Mouse (Mus musculus) heart, postnatal 14 days (tissue): ENCODE results near the gene Ktn1. TPM values are rescaled to one million over a fixed set of nuclear protein-coding genes. Genes with fewer than 3 reads are reported as not detected.

Experiments
- DNase-seq, 2 experiments: peaks; one replicate each; pipeline ENCODE4 v3.0.0; 2021 to 2022
- intact Hi-C: fragments of 180-260 bp; cut with DNase I; formaldehyde crosslinking; loops from one replicate; pipeline ENCODE4 v1.15.1; 2025
- total RNA-seq, 2 experiments: library from RNA; stranded (reverse); gene quantifications; 2 replicates each; pipeline ENCODE4 v1.2.3; 2021

The Ktn1 gene
- total RNA-seq, 2 experiments from 2014 or later = 152 to 172 TPM

DNA sequence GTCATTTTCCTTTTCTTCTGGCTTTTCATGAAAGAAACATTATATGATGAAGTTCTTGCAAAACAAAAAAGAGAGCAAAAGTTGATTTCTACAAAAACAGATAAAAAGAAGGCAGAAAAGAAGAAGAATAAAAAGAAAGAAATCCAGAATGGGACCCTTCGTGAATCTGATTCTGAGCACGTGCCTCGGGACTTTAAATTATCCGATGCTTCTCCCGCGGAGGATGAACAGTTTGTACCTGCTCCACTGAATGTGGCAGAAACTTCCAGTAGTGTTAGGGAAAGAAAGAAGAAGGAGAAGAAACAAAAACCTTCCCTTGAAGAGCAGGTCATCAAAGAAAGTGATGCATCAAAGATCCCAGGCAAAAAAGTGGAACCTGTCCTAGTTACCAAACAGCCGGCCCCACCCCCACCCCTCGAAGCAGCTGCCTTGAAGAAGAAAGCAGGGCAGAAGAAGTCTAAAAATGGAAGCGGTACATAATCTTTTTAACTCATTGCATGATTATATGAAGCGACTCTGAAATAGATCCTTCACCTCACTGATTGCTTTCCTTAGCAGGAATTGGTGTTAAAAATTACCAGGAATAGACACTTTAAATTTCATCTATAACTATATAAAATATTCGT, 15.7 kb downstream of the Ktn1 start:
- intact Hi-C loops = loop anchor here (5.0 kb wide), 1 partner anchor 67 kb away; no protein-coding TSS in a partner anchor
- DNase-seq = no peak

DNA sequence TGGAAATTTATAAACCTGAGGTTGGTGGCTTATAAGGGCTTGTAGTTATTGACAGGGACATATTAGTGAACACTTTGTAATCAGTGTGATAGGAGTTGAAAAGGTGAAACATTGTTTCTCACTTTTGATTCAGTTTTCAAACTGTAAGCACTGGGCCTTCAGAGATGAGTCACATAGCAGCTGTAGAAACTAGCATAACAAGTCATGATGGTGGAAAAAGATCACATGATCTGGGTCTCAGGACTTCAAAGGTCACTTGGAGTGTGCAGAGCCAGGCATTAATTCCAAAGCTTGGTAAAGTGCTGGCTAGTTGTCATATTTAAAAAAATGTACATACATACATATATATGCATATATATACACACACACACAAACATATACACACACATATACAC, 16.2 kb downstream of the Ktn1 start:
- intact Hi-C loops = loop anchor here (5.0 kb wide), 1 partner anchor 67 kb away; no protein-coding TSS in a partner anchor
- DNase-seq = no peak

DNA sequence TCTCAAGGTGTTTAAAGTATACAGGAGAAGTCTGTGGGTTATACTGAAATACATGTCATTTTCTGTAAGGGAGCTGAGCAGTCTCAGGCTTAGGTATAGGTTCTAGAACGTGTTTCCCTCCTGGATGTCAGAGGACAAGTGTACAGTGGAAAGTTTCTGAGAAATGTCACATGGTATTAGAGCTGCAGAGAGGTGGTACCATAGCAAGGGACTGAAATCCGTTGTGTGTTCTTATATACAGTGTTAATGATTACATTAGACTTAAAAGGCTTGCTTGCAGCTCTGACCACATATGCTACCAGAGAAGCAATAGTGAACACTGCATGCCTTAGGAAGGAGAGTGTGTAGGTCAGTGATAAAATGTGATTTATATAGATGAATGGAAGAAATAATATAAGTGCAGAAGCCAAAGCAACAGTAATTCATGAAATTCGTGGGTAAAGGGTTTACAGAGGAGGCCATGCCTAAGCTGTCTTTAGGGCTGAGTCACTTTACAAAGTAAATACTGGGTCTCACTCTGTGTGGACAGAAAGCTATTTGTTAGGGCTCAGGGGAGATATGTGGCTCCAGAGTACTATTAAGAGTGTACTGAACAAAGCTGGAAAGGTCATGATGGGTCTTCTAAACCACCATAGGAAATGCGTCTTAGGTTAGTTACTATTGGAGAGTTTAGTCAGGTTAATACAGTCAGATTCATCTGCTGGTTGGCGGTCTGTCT, 17.0 kb downstream of the Ktn1 start:
- intact Hi-C loops = no loop called here
- DNase-seq = no peak

DNA sequence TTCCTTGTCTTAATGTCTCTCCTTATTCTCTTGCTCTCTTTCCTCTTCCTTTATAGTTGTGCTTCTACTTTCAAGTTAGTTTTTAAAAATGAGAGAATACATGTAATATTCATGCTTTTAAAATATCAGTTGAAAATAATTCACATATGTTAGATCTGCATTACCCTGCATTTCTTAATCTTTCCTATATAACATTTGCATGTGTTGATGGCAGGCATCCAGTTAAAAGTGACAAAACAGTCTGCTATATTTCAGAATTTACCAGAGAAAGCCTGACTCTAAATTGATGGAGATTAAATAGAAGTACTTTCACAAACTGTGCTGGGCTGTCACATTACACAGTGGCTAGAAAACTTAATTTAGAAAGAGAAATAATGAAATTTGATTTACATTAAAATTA, 19.8 kb downstream of the Ktn1 start:
- no peak for DNase-seq
- intact Hi-C loops = no loop called here

DNA sequence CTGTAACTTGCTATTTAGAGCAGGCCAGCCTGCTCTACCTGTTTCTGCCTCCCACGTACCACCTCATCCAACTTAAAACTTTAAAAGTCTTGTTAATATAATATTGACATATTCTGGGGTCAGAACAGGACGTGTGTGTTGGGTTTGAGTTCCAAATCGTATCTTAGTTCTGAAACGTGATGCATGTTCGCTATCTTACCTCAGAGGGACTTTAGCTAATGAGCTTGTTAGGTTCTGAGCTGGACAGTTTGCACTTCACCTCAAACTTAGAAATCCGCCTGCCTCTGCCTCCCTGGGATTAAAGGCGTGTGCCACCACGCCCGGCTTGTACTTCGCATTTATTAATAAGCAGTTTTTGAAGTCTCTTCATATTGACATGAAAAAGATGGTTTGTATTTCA, 34.6 kb downstream of the Ktn1 start:
- intact Hi-C loops = no loop called here
- no peak for DNase-seq

DNA sequence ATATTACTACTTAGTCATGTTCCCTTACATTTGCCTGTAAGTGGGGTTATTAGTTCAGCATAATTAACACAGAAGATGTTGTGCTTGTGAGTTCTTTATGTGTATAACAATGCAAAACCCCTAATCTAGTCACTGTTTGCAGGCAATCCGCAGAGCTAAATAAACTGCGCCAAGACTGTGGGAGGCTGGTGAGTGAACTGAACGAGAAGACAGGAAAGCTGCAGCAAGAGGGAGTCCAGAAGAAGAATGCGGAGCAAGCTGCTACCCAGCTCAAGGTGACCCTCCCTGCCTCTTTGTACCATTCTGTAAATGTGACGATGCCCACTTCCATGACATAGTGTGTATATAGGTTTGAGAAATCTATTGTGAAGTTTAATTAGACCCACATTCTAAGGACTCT, 36.3 kb downstream of the Ktn1 start:
- no peak for DNase-seq
- intact Hi-C loops = no loop called here

DNA sequence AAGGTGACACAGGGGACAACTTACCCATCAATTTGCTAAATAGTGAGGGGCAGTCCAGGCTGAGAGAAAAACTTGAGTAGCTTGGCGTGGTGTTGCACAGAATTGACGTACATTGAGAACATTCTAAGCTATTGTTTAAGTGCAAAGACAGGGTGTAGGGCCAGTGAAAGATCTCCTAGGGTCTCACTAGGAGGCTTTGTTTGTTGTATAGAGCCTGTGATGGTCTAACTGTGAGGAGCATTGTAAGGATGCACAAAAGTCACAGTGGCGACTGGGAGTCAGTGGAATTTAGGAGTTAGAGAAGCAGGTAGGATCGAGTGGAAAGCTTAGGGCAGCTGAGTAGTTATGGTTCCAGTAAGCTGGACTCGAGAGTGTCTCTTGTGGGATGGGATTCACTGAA, 50.9 kb downstream of the Ktn1 start:
- intact Hi-C loops = no loop called here
- DNase-seq = no peak

DNA sequence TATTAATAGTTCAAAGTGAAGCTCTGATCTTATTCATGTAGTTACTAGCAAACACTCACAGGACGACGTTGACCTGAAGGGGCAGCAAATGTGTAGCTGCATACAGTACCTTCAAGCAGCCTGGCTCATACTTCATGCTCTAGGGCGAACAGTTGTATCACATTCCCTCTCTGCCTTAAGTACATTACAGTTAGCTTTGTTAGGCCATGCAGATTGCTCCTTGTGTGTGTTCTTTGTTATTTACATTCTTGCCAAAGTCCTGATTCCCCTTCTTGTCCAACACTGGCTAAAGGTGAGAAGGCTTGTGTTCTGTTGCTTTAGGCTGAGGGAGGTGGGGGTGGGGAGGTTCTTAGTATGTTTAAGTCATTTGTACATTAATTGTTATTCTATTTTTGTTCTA, 61.3 kb downstream of the Ktn1 start:
- intact Hi-C loops = no loop called here
- DNase-seq = no peak

DNA sequence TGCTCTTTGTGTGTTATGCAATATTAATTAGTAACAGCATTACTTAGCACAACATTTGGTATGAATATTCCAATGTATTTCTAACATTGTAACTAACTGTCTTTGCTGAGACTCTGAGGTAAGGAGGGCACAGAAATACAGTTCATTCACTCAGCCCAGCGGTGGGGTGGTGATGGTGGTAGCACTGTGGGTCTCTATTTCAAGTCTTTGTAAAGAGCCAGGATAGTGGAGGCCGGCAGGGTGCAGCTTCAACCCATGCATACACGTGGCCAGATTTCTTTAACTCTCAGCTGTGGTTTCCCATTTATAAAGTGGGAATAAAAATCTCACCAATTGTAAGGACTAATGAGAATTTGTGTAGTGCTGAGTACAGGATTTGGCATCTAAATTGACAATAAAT, 67.5 kb downstream of the Ktn1 start:
- intact Hi-C loops = no loop called here

DNA sequence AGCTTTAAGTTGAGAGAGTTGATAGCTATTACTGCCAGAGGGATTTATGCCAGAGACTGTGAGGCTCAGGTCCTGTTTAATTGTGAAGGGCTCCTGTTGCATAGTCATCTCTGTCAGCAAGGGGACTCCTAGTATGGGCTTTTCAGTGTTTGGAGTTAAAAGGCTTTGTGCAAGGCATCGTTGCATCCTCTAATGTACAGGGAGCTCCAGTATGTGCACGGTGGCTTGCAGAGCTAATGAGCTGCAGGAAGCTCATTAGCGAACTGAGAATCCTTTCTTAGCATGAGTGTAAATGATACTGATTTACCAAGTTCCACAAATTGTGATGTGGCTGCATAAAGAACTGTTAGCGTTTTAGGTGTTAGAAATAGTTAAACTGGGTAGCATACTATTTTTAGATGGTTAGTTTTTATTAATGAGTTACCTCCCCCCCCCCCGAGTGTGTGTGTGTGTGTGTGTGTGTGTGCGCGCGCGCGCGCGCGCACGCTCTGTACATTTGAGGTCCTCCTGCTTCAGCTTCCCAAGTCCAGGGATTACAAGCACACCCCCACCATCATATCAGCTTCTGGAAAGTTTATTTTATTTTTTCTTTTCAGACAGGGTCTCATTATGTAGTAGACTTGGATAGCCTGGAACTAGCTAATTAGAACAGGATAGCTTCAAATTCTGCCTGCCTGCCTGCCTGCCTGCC, 69.8 kb downstream of the Ktn1 start:
- no peak for DNase-seq
- intact Hi-C loops = no loop called here

More for the DNA sequence above, 67.5 kb downstream of the Ktn1 start:
- no peak for DNase-seq

DNA sequence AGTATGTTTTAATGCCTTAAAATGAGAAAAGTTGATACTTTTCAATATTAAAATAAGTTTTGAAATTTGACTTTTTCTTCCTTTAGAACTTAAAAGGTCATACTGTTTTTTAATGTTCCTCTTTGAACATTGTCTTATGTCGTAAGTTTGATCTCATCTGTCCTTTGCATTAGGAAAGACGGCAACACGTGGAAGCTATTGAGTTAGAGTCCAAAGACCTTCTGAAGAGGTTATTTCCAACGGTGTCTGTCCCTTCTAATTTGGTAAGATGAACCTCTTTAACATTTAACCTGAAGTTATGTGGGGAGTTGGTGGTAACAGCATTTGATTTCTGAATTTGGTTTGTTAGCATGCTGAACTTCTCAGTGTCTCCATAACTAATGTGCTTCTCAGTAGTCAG, 71.8 kb downstream of the Ktn1 start:
- intact Hi-C loops = loop anchor here (5.0 kb wide), 1 partner anchor 33 kb away; no protein-coding TSS in a partner anchor
- no peak for DNase-seq

DNA sequence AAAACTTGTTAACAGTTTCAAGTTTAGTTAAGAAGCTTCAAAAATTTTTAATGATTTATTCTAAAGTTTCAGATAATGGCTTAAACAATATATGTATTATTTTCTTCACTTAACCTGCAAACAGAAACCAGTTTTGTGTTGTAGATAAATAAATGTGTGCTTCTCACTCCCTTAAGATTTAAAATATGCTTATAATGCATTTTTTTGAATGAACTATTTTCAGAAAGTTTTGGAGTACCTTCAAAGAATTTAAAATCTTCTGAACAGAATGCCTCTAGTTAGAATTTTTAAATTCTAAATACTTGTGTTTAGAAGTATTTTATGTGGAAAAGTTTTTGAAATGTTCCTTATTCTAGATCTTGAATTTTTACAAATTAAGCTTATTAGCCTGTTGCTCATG, 74.8 kb downstream of the Ktn1 start:
- intact Hi-C loops = loop anchor here (5.0 kb wide), 1 partner anchor 36 kb away; no protein-coding TSS in a partner anchor
- DNase-seq = no peak

DNA sequence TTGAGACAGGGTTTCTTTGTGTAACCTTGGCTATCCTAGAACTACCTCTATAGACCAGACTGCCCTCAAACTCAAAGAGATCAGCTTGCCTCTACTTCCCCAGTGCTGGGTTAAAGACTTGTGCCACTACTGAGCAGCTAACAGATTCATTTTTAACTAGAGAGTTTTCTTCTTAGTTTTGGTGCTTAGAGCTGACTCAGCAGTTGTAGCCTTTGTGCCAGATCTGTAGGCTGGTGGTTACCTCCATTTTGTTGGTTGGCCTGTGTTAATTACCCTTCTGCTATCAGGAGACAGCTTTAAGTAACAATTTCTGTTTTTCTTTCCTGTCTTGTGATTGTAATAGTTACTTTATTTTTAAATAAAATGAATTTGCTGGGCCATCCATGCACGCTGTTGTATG, 80.3 kb downstream of the Ktn1 start:
- no peak for DNase-seq
- intact Hi-C loops = no loop called here

DNA sequence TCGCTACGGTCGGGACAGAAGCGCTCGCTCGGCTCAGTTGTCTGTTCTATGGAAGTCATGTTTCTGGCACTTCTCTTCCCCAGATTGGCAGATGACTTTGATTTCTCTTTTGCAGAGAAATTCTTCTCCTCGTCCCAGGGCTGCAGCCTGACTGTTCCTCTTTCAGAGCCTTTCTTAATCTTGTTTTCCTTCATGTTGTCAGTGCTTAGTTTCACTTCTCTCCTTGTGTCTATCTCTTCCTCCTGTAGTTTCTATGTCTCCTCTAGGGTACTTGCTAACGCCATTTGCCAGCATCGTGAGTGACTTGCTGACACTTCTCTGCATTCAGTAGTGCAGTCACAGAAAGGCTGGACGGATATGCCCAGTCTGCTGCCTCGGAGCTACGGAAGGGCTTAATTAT, 87.1 kb downstream of the Ktn1 start:
- DNase-seq = no peak
- intact Hi-C loops = no loop called here

DNA sequence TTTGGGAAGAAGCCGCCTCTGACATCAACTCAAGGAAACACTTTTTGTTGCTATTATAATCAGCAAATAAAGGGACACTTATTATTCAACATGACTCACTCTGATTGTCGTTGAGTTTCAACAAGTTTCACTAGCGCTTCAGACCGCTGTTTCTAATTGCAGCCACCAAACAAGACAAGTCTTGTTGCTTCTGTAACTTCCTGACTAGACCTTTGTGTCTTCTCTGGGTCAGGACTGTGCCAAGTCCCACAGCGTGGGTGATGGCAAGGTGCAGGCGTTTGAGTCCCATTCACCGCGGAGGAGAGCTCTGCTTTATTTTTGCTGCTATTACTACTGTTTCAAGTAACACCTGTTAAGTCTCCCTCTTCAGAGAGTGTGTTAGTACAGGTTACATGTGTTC, 88.2 kb downstream of the Ktn1 start:
- DNase-seq = no peak
- intact Hi-C loops = no loop called here

DNA sequence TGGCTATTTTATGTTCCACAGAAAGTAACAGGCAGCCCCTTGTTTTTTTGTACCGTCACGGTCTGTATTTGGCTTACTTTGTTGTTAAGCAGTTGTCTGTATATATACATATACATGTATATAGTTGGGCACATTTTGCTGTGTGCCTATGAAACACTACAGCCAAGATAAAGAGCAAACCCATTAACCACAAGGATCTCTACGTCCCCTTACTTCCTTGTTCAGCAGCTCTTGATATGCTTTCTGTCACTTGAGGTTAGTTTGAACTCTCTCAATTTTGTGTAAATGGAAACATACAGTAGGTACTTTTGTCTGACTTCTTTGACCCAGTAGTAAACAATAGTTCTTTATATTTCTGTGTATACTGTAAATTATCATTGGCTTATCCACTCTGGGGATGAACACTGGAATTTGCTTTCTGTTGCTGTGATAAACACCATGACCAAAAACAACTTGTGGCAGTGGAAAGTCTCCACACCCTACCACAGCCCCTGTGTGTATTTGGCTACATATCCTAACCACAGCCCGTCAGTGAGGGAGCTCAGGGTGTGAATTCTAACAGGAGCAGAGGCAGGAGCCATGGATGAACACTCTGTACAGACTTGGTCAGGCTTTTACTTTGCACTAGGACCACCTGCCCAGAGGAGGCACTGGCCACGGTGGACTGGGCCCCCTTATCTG, 92.2 kb downstream of the Ktn1 start:
- DNase-seq = no peak
- intact Hi-C loops = no loop called here

DNA sequence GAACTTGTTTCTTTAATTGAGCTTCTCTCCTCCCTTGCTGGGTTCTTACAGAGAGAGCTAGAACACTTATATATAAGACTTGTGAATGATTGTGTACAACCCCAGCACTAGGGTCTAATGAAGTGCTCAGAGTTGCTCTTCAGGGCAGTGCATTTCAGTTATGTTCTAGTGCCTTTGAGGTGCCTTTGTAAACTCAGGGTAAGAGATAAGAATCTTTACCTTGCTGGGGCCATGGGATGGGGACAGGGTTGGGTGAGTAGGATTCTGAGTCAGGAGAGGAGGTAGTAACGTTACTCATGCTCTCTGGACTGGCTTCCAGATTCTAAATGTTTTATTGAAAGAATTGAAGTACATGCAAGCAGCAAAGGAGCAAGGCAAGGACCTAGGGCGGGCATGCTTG, 92.8 kb downstream of the Ktn1 start:
- DNase-seq = no peak
- intact Hi-C loops = no loop called here

DNA sequence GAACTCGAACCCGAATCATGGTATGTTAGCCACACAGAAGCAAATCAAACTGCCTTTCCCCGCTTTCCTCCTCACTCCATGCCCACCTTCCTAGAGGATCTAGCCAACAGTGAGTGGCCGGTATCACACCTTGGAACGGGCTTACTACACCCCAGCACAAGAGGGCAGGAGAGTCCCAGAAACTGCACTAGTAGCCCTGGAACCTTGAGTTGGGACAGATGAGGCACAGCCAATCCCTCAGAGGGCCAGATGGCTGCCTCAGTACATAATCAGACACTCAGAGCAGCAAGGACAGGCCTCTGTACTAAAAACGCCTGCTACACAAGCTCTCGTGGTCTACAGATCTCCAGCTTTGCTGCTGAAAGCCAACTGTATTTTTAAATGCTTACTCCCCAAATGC, 94.4 kb downstream of the Ktn1 start:
- no peak for DNase-seq
- intact Hi-C loops = no loop called here

DNA sequence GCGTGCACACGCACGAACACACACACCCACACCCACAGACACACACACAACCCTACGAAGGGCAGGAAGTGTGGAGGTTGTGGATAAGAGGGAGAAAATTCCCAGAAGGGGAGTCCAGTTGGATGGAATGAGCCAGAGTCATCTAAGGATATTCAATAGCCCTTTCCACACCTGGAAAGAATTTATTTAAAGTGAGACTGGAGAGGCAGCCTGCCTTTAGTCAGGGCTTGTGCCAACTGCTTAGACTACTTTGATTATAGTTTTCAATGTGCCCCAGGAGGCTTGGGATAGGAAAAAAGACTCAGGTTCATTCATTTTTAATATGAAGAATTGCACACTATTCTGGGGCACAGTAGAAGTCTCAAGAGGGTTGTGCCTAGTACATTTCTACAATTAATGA, 96.8 kb downstream of the Ktn1 start:
- intact Hi-C loops = no loop called here

DNA sequence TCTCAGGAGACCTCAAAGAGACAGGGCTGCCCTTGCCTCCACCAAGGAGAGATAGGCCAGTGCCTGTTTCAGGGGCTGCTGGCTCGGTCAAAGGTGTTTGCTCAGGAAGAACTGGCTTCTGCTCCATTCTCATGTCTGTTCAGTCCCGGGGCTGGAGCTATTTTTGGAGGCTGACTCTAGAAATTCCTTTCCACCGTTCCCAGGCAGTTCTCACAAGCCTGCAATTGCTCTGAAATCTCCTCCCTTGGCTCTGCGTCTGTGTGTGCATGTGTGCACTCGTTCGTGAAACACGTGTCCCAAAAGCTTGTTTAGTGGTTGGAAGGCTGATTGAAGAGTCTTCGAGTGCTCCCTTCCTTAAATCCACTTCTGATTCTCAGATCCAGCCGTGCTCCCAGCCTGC, 99.3 kb downstream of the Ktn1 start:
- intact Hi-C loops = no loop called here
- DNase-seq = peak; percentile 42 to 58

More for the DNA sequence above, 96.8 kb downstream of the Ktn1 start:
- no peak for DNase-seq

DNA sequence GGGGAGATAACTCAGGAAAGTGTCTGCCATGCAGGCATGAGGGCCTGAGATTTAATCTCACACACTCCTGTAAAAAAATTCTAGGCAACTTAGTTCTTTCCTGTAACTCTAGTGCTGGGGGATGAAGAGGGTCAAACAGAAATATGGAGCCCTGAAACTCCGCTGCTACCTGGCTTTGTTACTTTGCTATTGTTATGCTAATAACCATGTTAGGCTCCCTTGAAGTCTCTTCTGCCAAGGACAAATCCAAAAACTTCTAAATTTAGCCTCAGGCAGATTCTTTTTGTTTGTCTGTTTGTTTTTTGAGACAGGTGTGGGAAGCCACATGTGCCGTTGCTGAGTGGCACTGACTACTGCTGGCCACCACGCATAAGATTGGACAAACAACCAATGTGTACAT, 100.5 kb downstream of the Ktn1 start:
- no peak for DNase-seq
- intact Hi-C loops = no loop called here
